Mouse (Mus musculus): ENCODE measurements around the gene Pcyox1.
A peak's percentile ranks its signal among the peaks of the same experiment; 100 is the strongest.
"Not testable (repeated sequence)": the region's sequence is repeated elsewhere in the genome, so short reads cannot be mapped to it uniquely, and the experiment has no call there.

Pcyox1 gene

DNA sequence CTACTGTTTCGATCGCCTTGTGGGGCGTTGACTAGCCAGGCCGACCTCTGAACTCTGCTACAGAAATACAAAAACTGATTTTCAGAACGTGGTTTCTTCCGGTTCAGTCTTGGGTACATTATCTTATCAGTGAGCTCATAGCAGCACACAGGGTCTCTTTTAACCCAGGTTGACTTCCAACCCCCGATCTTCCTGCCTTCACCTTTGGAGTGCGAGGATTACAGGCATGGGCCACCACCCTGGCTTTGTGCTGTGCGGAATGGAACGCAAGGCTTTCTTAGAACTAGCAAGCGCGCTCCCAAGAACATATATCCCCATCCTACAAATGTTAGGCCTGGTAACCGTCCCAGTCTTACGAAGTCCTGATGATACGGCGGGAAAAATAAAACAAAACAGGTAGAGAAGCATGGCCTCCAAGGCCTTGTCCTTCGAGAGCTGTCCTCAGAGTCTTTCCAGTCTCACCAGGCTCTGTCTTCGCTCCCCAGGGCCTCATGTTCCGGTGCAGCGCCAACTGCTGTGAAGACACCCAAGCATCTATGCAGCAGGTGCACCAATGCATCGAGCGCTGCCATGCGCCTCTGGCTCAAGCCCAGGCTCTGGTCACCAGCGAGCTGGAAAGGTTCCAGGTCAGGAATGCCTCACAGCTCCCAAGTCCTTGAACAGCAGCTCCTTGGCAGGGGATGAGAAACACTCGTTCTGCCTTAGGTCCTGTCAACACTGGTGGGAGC, 30.7 kb downstream of the Pcyox1 start:
- no peak for DNase-seq (ENCODE audit: low read depth, low spot score)

DNA sequence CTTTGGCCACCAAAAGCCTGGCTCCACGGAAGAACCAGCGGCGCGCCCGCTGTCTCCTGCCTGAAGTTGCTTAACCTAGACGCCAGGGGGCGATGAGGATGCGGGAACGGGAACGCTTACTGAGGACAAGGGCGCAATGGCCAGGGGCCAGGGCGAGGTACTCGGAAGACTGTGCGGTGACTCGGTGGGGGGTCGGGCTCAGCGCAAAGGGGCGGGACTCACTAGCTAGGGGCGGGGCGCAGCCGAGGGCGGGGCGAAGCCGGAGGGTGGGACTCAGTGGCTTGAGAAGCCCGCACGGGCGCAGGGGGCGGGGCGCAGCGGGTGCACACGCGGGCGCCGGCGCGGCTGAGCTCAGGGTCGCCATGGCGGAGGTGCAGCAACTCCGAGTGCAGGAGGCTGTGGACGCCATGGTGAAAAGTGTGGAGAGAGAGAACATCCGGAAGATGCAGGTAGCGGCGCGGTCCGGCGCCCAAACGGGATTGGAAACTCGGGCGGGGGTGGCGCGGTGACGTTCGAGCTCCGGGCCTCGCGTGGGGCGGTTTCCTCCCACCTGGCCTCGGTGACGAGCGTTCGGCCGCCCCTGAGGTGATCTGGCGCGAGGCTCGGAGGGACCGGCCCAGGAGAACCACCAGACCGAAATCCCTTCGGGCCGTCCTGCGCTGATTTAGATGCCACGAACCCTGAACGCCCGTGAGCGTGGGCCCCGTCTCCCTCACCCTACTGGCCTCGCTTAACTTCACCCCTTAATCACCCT, 31.4 kb downstream of the Pcyox1 start, which contains the start of gene Fam136a:
Gene Fam136a, plus strand, starts transcription at position 276 of the 754 bp plus-strand sequence.
- peak; percentile 97 for DNase-seq (ENCODE audit: low read depth, low spot score)

DNA sequence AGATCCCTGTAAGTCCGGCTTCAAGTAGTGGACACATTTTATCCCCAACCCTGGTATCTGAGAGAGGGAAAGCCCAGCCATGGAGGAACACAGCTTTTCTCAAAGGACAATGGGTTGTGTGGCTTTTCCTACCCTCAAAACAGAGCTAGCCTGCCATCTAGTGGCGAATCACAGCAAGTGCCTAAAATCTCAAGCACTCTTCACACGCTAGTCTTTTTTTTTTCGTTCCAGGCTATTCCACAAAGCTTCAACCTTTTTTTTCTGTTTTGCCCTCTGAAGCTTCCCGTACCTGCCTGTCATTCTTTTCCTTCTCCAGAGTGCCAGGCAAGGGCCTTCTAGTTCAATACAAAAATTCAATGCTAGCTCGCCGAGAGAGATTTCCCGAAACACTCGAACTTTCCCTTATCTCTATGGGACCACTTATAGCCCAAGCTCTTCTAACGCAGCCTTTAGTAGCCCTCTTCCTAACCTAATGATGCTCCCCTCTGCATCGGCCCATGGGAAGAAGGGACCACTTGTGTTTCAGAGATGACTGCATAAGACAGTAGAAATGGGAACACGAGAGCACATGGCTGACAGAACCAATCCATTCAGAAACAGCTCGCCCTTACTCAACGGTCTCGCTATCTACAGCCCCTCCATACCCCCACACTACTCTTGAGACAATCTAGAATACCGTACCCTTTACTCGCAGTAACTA, 32.4 kb downstream of the Pcyox1 start:
- DNase-seq (ENCODE audit: low read depth, low spot score), result peak; percentile 76

DNA sequence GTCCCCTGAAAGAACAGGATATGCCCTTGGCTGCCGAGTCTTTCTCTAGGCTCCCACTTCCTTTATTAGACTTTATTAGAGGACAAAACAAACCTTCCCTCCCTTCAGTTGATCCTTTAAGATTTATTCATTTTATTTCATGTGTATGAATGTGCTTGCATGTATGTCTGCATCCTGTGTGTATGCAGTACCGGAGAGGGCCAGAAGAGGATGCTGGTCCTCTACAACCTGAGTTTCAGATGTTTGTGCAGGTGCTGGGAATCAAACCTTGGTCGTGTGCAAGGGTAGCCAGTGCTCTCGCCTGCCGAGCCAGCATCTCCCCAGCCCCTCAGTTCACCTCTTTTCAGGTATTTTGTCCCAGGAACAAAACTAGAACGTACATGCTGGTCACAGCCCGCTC, 35.6 kb downstream of the Pcyox1 start:
- DNase-seq (ENCODE audit: low read depth, low spot score), result no peak

DNA sequence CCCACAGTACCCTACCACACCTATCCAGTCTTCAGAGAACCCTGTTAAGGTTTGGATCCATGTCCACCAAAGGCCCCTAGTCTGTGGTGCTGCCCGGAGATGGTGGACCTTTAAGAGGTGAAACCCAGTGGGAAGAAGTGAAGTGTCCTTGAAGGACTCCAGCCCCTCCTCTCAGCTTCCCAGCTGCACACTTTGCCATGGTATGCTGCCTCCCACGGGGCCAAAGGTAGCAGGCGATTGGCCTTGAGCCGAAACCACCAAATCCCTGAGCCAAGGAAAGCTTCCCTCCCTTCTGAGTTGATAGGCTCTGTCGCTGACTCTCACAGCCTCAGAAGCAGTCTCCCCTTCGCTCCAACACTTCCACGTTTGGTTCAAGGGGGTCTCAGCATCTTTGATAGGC, 36.3 kb downstream of the Pcyox1 start:
- no peak for DNase-seq (ENCODE audit: low read depth, low spot score)

DNA sequence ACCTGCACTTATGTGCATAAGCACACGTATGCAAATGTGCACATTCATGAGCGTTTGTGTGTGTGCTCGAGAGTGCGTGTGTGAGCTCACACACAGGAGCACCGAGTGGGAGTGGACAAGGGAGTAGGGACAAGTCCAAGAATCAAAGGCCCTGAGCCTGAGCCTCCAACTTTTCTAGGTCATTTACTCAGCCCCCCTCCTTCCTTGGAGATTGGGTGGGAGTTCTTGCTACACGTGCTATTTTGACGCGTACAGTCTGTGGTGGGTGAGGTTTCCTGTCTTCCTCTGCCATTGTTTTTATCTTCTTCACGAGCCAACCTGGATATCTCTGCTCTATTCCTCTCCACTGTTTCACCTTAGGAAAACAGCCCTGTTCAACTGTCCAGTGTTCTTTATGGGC, 40.0 kb downstream of the Pcyox1 start:
- DNase-seq (ENCODE audit: low read depth, low spot score), result no peak

DNA sequence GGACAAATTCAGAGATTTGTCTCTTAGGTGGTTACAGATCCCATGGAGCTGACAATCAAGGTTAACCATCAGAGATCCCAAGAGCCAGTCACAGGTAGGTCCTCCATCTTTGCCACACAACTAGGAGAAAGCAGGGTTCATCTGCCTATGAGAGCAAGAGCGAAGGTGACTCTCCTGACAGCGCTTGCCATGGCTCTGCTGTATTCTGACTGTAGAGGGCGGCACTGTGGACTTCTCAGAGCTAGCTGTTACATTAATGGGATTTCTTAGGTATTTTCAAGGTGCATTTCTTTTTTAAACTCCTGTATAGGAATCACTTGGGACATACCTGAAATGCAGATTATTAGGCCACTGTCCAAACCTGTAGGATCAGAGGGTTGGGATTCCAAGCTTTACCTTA, 42.0 kb downstream of the Pcyox1 start:
- DNase-seq (ENCODE audit: low read depth, low spot score), result no peak

DNA sequence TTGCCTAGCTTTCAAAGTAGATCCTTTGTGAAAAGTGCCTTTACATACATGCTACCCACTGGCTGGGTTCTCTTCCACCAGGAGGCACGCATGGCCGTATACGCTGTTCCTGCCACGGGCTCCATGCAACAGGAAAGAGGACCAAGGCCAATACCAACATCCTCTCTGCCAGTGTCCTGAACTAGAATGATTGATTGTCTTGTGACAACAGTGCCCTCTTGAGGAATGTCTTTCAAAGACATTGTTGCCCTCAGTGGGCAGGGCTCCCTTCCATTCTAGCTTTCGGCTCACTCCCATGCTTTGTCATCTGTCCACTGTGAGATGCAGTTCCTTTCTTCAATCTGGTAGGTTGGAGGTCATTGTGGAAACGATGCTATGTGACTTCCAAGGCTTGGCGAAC, 47.7 kb downstream of the Pcyox1 start:
- DNase-seq (ENCODE audit: low read depth, low spot score), result no peak

DNA sequence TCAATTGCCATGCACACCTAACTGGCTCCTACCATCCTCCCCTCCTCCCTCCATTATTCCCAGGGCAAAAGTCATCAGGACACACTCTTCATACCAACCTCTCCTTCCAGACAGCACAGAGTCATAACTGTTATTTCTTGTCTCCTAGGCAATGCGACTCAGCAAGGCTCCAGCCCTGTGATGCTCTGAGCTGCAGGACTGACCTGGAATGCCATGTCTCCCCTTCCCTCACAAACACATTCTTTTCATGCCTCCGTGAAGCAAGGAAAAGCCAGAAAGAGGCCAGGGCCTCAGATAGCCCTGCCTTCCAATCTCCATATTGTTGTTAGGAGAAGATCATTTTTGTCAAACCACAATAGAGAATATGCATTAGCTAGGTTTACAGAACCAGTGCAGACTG, 50.9 kb downstream of the Pcyox1 start:
- no peak for DNase-seq (ENCODE audit: low read depth, low spot score)

DNA sequence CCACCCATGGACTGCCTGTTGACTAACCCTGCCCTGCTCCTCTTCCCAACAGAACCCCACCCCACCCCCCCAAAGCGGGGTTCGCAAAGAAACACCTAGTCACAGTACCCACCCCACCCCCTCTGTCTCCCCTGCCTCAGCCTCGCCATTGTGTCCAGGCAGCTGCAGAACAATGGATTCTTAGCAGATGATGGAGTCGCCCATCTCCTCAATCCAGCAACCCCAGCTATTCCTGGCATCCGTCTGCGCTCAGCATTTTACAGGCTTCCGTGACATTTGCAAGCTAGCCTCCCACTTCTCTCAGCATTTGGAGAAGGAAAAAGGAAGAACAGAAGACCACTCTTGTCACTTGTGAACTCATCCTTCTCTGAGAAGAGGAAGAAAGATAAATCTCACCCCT, 53.3 kb downstream of the Pcyox1 start:
- no peak for DNase-seq (ENCODE audit: low read depth, low spot score)

DNA sequence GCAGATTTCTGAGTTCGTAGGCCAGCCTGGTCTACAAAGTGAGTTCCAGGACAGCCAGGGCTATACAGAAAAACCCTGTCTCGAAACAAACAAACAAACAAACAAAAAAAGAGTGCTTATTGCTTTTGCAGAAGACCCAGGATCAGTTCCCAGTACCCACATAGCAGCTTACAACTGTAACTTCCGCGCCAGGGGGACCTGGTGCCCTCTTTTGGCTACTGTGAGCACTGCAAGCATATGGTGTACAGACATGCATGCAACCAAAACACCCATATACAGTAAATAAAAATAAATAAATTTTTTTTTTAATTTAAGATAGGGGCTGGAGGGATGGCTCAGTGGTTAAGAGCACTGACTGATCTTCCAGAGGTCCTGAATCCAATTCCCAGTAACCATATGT, 60.6 kb downstream of the Pcyox1 start:
- DNase-seq (ENCODE audit: low read depth, low spot score), result not testable (repeated sequence)
